Mouse (Mus musculus): ENCODE results near the gene Gm29609. TPM values are rescaled to one million over a fixed set of nuclear protein-coding genes. Genes with fewer than 3 reads are reported as not detected.

Gm29609 gene
- polyA plus RNA-seq, 1 experiment: 3.9 TPM

DNA sequence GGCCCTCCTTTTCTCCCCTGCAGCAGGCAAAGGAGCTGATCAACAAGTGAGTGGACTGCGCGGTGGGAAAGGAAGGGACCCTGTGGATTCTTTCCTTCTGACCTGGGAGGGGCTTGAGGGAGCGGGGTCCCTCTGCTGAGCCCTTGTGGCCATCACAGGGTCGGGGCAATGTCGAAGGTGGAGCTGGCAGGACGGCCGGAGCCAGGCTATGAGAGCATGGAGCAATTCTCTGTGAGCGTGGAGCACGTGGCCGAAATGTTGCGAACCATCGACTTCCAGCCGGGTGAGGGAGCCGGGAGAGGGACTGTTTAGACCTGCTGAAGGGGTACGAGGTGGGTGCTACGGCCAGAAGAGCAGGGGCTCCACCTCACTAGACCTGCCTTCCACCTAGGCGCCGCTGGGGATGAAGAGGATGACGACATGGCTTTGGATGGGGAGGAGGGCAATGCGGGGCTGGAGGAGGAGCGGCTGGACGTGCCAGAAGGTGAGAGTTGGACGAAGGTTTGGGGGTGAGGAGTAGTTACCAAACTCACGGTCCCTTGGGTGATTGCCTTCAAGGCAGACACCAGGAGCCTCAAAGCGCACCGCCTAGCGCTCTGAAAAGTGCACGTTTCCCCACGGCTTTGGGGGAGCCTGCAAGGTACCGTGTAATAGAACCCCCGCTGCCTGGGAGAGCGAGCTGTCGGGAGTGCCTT is 42.8 kb downstream of the Gm29609 start:
- Histone ChIP-seq H3K4me3 (replicated peaks; ENCODE audit: insufficient read depth, low read depth, low read length) (no peak overlapping the region), H3K4me1 (ENCODE audit: control insufficient read depth, insufficient read depth, low read length) (no peaks in the 10 kb centered on the region), H3K27ac (ENCODE audit: insufficient read depth, low read length) (no peak overlapping the region), H3K27me3 (ENCODE audit: control insufficient read depth, insufficient read depth, low read length) (peaks cover 7% of the 10 kb centered on the region; the same call in 1 of the 2 replicates)
- under 1% methylated on average over 33 of the region's 33 CpGs for WGBS
- no peak for DNase-seq
- no peak for TF ChIP-seq CTCF (IDR thresholded peaks at IDR 0.05; ENCODE audit: borderline replicate concordance, insufficient read depth, low read depth, low read length)
- TF ChIP-seq POLR2A (IDR thresholded peaks at IDR 0.05; ENCODE audit: borderline replicate concordance, insufficient read depth, low read length): no peak

DNA sequence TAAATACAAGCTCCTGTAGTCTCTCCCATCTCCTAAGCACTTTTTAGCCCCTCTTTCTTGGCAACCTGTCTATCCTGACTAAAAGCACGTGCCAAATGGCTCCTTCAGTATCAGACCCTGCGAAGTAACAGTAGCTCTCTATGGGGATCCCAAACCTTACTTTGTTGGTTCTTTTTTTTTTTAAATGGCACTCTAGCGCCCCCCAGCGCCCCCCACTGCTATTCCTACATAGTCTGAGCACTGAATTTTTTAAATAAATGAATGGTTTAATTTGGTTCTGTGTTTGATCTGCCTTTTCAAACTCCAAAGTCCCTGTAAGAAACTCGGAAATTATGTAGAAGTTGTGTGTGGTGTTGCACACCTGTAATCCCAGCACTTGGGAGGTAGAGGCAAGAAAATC is 53.7 kb downstream of the Gm29609 start:
- H3K4me3 ChIP-seq (replicated peaks; ENCODE audit: insufficient read depth, low read depth, low read length): no peak overlapping the region
- H3K4me1 ChIP-seq (ENCODE audit: control insufficient read depth, insufficient read depth, low read length): no peaks in the 10 kb centered on the region
- H3K27me3 ChIP-seq (ENCODE audit: control insufficient read depth, insufficient read depth, low read length): no peaks in the 10 kb centered on the region
- no peak for DNase-seq
- H3K27ac ChIP-seq (ENCODE audit: insufficient read depth, low read length): no peak overlapping the region
- TF ChIP-seq CTCF (IDR thresholded peaks at IDR 0.05; ENCODE audit: borderline replicate concordance, insufficient read depth, low read depth, low read length) (no peak), POLR2A (IDR thresholded peaks at IDR 0.05; ENCODE audit: borderline replicate concordance, insufficient read depth, low read length) (no peak)
- WGBS: 36% methylated on average over 5 of the region's 5 CpGs

DNA sequence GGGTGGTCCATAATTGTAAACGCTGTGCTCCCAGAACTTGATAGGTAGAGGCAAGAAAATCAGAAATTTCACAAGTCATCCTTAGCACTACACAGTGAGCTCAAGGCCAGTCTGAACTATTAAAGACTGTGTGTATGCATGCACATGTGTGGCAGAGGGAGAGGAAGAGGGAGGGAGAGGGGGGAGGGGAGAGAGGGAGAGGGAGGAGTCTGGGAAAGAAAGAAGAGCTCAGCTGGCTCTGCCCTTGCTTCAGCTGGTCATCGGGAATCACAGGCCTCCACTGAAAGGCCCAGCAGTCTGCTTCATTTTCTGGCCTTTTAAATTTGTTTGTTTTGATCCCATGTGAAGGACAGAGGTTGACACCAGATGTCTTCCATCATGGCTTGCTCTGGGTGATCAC is 56.2 kb downstream of the Gm29609 start:
- WGBS: 38% methylated on average over 2 of the region's 2 CpGs
- Histone ChIP-seq H3K27ac (ENCODE audit: insufficient read depth, low read length) (no peak overlapping the region), H3K4me3 (replicated peaks; ENCODE audit: insufficient read depth, low read depth, low read length) (no peak overlapping the region), H3K27me3 (ENCODE audit: control insufficient read depth, insufficient read depth, low read length) (no peaks in the 10 kb centered on the region), H3K4me1 (ENCODE audit: control insufficient read depth, insufficient read depth, low read length) (no peaks in the 10 kb centered on the region)
- no peak for DNase-seq
- TF ChIP-seq CTCF (IDR thresholded peaks at IDR 0.05; ENCODE audit: borderline replicate concordance, insufficient read depth, low read depth, low read length): no peak
- no peak for TF ChIP-seq POLR2A (IDR thresholded peaks at IDR 0.05; ENCODE audit: borderline replicate concordance, insufficient read depth, low read length)

DNA sequence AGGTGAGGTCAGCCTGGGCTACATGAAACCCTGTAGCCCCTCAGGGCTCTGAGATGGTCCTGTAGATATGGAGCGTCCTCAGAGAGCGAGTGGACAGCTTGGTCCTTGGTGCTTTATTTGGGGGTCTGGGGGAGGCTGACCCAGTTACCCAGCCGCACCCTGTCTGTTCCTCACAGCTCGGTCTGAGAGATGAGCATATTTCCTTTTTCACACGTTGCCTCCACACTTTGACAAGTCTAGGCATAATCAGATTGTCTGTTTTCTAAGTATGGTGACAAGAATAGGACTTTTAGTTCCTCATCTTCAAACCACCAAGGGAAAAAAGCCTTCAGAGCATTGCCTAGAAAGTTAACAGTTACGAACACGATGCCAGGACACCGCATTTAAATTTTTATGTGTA is 58.6 kb downstream of the Gm29609 start:
- 83% methylated on average over 8 of the region's 8 CpGs for WGBS
- no peaks in the 10 kb centered on the region for H3K27me3 ChIP-seq (ENCODE audit: control insufficient read depth, insufficient read depth, low read length)

DNA sequence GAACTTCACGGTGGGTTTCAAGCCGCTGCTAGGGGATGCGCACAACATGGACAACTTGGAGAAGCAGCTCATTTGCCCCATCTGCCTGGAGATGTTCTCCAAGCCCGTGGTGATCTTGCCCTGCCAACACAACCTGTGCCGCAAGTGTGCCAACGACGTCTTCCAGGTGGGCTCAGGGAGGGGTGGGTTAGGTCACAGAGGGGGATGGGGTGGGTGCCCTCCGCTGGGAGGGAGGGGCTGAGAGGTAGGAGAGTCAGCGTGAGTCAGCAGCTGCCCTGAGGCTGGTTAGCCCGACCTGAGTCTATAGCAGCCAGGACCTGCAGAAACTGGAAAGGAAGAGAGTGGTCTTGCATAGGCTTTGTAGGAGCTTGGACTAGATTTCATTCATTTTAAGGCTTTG is 62.8 kb downstream of the Gm29609 start:
- no peaks in the 10 kb centered on the region; the same call in 1 of the 2 replicates for H3K27me3 ChIP-seq (ENCODE audit: control insufficient read depth, insufficient read depth, low read length)
- H3K27ac ChIP-seq (ENCODE audit: insufficient read depth, low read length): no peak overlapping the region
- no peak for DNase-seq
- WGBS: 29% methylated on average over 10 of the region's 10 CpGs
- no peaks in the 10 kb centered on the region for H3K4me1 ChIP-seq (ENCODE audit: control insufficient read depth, insufficient read depth, low read length)
- TF ChIP-seq CTCF (IDR thresholded peaks at IDR 0.05; ENCODE audit: borderline replicate concordance, insufficient read depth, low read depth, low read length): no peak
- no peak for TF ChIP-seq POLR2A (IDR thresholded peaks at IDR 0.05; ENCODE audit: borderline replicate concordance, insufficient read depth, low read length)
- H3K4me3 ChIP-seq (replicated peaks; ENCODE audit: insufficient read depth, low read depth, low read length): no peak overlapping the region

More for the DNA sequence above, 58.6 kb downstream of the Gm29609 start:
- TF ChIP-seq CTCF (IDR thresholded peaks at IDR 0.05; ENCODE audit: borderline replicate concordance, insufficient read depth, low read depth, low read length) (no peak), POLR2A (IDR thresholded peaks at IDR 0.05; ENCODE audit: borderline replicate concordance, insufficient read depth, low read length) (no peak)
- no peak overlapping the region for H3K27ac ChIP-seq (ENCODE audit: insufficient read depth, low read length)
- DNase-seq: no peak
- H3K4me1 ChIP-seq (ENCODE audit: control insufficient read depth, insufficient read depth, low read length): no peaks in the 10 kb centered on the region
- no peak overlapping the region for H3K4me3 ChIP-seq (replicated peaks; ENCODE audit: insufficient read depth, low read depth, low read length)

DNA sequence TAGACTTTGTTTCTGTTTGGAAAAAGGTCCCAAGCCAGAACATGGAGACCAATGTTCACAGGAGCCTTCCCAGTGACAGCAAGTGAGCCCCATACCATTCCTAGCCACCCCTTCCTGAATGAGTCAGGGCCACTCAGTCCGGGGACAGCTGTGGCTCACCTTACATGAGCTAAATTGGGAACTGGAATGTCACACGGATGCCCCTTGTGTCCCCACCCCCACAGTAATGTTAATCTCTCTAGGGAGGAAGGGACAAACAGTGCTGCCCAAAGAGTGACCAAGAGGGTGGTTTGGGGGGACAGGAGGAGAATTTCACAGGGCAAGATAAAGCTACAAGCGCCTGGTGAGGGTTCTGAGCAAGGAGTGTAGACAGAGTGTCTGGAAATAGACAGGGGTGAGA is 63.4 kb downstream of the Gm29609 start, which contains the start of gene Trim54:
Gene Trim54 (plus strand): TSS at position 359 of the 400 bp plus-strand sequence.
- Histone ChIP-seq H3K4me1 (ENCODE audit: control insufficient read depth, insufficient read depth, low read length) (no peaks in the 10 kb centered on the region), H3K4me3 (replicated peaks; ENCODE audit: insufficient read depth, low read depth, low read length) (no peak within 1 kb of the TSS), H3K27ac (ENCODE audit: insufficient read depth, low read length) (no peak within 1 kb of the TSS), H3K27me3 (ENCODE audit: control insufficient read depth, insufficient read depth, low read length) (no peaks in the 10 kb centered on the region; the same call in 1 of the 2 replicates)
- DNase-seq: no peak
- TF ChIP-seq CTCF (IDR thresholded peaks at IDR 0.05; ENCODE audit: borderline replicate concordance, insufficient read depth, low read depth, low read length) (no peak), POLR2A (IDR thresholded peaks at IDR 0.05; ENCODE audit: borderline replicate concordance, insufficient read depth, low read length) (no peak)
- WGBS: 58% methylated on average over 3 of the region's 3 CpGs

DNA sequence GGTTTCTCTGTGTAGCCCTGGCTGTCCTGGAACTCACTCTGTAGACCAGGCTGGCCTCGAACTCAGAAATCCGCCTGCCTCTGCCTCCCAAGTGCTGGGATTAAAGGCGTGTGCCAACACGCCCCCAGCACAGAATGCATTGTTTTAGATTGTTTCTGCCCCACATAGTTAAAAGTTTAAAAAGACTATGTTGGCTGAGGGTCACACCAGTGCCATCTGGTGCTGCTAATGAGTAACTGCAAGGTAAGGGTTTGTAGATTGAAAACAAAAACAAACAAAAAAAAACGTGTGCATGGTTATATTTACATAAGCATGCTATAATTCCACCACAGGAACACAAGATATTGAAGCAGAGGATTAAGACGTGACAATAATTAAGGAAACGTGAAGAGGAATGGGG is 68.9 kb downstream of the Gm29609 start:
- Histone ChIP-seq H3K4me1 (ENCODE audit: control insufficient read depth, insufficient read depth, low read length) (no peaks in the 10 kb centered on the region), H3K4me3 (replicated peaks; ENCODE audit: insufficient read depth, low read depth, low read length) (no peak overlapping the region), H3K27me3 (ENCODE audit: control insufficient read depth, insufficient read depth, low read length) (no peaks in the 10 kb centered on the region; the same call in 1 of the 2 replicates), H3K27ac (ENCODE audit: insufficient read depth, low read length) (no peak overlapping the region)
- DNase-seq: no peak
- WGBS: 27% methylated on average over 7 of the region's 7 CpGs
- TF ChIP-seq POLR2A (IDR thresholded peaks at IDR 0.05; ENCODE audit: borderline replicate concordance, insufficient read depth, low read length) (no peak), CTCF (IDR thresholded peaks at IDR 0.05; ENCODE audit: borderline replicate concordance, insufficient read depth, low read depth, low read length) (no peak)

DNA sequence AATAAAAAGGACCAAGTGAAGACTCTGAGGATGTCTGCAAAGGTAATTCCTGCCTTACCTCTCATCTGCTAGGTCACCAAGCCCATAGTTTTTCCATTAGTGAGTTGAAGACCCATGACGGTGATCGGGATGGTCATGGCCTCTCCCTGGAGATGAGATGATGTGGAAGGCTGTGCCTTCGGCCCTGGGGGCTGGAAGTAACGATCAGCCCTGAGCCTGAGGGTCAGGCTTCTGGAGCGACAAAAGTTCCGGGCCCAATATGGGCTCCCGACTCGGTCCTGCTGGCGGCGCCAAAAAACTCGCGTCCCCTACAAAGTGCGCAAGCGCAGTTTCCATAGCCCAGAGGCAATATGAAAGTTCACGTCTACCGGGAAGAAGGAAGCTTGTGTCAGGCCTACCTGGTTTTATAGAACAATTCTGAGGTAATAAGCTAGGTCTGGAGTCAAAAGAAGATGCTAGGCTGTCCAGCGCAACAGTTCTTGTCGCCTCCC is 71.7 kb downstream of the Gm29609 start, which contains the start of gene Slc30a3:
Gene Slc30a3 (minus strand): TSS at position 238 of the 491 bp plus-strand sequence.
- H3K27ac ChIP-seq (ENCODE audit: insufficient read depth, low read length): no peak within 1 kb of the TSS
- 89% methylated on average over 18 of the region's 18 CpGs for WGBS

More for the DNA sequence above, 71.7 kb downstream of the Gm29609 start, which contains the start of gene Slc30a3:
- Histone ChIP-seq H3K4me1 (ENCODE audit: control insufficient read depth, insufficient read depth, low read length) (no peaks in the 10 kb centered on the region), H3K27me3 (ENCODE audit: control insufficient read depth, insufficient read depth, low read length) (no peaks in the 10 kb centered on the region; the same call in 1 of the 2 replicates), H3K4me3 (replicated peaks; ENCODE audit: insufficient read depth, low read depth, low read length) (no peak within 1 kb of the TSS)
- TF ChIP-seq POLR2A (IDR thresholded peaks at IDR 0.05; ENCODE audit: borderline replicate concordance, insufficient read depth, low read length): no peak
- DNase-seq: no peak

Measured in cerebellum, adult 2 months (tissue).